Mouse (Mus musculus) left cerebral cortex, postnatal 10 days (tissue): ENCODE data around the gene Mta1. TPM values are rescaled to one million over a fixed set of nuclear protein-coding genes. Genes with fewer than 3 reads are reported as not detected.

Experiments used
- DNase-seq, 2 experiments: peaks; one replicate each; pipeline ENCODE4 v3.0.0; 2021 to 2022; ENCODE audit warnings: low spot score in 2 of 2, mixed read lengths in 1 of 2; ENCODE audit errors: extremely low spot score in 1 of 2
- intact Hi-C: fragments of 180-260 bp; cut with DNase I; formaldehyde crosslinking; loops from one replicate; pipeline ENCODE4 v1.15.1; 2025
- microRNA-seq: library from miRNA; unstranded; fragments of <30 nt; microRNA quantifications from one replicate; pipeline ENCODE4 v1.2.0, GENCODE M21; 2022
- total RNA-seq, 2 experiments: library from RNA; stranded (reverse); gene quantifications; 2 replicates each; pipeline ENCODE4 v1.2.3; 2021

The Mta1 gene
- total RNA-seq, 2 experiments from 2014 or later: 87.1 to 89.1 TPM

DNA sequence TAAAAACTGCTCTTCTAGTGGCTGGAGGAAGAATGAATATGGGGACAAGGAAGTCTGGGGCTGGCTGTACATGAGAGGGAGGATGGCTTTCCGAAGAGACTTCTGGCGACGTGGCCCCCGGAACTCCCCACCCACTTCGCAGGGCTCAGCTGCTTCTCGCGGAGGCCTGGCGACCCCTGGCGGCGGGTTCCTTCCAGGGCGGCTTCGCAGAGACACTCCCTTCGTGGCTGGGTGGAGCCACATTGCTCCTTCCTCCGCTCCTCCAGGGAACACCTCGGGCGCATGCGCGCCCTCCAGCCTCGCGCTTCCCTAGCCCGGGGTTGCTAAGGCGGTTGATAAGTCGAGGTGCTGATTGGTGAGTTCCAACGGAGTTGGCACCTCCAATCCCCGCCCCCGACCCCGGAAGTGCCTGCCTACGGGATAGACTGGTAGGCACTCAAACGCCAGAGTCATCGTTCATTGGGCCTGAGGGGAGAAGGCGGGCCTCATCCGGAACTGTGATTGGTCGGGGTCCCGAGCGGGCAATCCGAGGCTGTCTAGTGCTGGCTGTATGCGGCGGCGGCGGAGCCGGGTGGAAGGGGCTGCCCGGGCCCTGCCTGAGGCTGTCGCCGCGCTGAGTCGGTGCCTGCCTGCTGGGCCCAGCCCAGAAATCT, 57.9 kb downstream of the Mta1 start, which contains the start of gene Tedc1:
TSS of gene Tedc1 (plus strand) at position 535 of the 653 bp plus-strand sequence.
- intact Hi-C loops: no loop called here
- peak; percentile 98 to 99 for DNase-seq

DNA sequence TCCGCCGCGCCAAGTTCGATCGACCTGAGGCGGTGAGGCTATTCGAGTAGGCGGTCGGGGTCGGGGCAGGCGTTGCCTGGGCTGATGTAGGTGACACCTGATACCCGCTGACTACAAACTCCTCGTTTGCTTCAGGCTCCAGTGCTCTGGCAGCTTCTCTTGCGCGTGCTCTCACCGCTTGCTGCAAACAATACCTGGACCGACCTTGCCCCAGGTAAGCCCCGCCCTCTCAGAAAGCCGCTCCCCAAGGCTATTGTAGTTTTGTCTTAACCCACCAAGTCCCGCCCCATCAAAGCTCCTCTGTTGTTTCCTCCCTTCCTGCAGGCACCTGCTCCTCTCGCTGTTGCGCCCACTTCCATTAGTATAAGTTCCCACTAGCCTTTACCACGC, 58.5 kb downstream of the Mta1 start:
- intact Hi-C loops: no loop called here
- DNase-seq: no peak

DNA sequence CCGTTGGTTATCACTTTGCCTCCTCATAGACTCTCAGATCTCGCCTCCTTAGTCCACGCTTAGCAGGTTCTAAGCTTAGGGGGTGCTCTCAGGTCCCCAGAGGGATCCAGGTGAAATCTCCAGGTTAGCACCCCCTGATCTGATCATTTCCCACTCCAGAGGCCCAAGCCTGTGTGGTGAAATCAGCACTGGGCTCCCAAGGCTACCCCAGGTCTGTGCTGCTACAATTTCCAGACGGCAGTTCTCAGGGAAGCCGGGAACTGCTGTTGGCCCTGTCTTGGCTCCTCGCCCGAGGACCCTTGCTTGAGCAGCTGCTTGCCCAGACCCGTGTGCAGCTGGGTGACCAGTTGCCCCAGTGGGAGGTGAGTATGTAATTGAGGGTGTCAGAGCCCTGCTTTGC, 58.9 kb downstream of the Mta1 start:
- intact Hi-C loops: no loop called here
- peak in 1 of 2 experiments; percentile 47 for DNase-seq

DNA sequence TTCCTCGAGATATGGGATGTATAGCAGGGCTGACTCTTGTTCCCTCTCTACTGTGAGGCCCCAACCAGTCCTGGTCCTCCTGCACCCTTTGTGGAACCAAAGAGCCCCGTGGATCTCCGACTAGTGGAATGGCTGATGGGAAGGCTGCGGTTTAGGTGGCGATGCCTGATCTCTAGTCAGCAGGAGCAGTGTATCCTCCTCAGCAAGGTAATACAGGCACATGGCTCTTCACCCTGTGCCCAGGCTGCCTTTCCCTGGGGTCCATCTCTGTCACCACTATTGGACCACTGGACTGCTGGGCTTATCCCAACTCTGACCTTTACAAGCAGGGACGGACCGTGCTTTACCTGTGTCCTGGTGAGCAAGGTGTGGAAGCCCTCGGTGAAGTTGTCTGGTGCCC, 59.4 kb downstream of the Mta1 start:
- no peak for DNase-seq
- intact Hi-C loops: no loop called here

DNA sequence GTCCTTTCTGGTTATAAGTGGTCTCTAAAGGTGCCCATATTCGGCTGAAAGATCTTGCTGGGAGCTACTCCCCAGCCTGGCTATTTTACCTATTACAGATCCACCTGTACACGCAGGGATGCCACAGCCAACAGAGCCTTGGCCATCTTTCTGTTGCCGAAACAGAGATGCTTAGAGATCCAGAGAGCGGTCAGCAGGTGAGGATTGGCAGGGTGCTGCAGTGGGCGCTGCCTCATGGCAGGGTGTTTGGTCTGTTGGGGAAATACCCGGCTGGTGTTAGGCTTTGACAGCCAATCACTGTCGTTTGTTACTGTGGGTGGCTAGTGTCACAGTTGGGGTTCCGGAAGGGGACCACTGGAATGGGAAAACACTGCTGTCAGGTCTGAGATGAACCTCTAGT, 59.9 kb downstream of the Mta1 start:
- intact Hi-C loops: no loop called here
- DNase-seq: no peak

DNA sequence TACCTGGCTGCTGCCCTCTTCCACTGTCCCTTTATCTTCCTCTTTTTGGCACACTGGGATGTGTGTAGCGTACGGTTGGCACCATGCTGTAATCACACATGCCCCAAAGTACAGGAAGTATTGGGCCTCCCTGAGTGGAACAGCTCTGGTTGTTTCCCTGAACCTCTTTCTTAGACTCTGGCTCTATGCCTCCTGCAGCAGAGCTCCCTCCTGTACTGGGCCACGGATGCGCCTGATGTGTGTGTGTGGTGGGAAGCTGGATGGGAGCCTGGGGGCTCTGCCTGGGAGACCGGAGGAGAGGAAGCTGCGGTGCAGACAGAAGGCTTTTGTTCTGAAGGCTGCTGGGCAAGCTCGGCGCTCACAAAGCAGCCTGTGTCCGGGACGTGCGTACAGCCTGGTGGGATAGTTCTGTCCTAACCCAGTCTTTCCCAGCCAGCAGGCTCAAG, 65.5 kb downstream of the Mta1 start:
- peak in 1 of 2 experiments; percentile 67 for DNase-seq
- intact Hi-C loops: no loop called here

DNA sequence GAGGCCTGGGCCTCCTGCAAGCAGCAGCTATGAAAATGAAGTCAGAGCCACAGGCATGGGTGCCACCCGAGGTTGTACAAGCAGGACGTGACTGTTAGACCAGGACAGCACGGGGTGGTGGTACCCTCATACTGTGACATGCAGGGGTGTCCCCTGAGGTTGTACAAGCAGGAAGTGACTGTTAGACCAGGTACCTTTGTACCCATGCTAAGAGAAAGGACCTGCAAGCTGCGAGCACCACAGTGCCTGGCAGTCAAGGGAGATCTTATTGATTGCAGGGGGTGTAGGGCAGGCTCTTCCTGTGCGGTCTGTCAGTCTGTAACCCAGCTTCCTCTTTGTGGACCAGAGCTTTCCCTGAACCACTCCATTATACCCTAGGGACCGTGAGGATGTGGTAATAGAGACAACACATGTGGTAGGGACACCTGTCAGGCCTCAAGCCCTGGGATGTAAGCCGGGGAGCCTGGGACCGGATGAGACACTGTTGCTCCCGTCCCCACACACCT, 70.0 kb downstream of the Mta1 start:
- DNase-seq: no peak
- intact Hi-C loops: no loop called here

DNA sequence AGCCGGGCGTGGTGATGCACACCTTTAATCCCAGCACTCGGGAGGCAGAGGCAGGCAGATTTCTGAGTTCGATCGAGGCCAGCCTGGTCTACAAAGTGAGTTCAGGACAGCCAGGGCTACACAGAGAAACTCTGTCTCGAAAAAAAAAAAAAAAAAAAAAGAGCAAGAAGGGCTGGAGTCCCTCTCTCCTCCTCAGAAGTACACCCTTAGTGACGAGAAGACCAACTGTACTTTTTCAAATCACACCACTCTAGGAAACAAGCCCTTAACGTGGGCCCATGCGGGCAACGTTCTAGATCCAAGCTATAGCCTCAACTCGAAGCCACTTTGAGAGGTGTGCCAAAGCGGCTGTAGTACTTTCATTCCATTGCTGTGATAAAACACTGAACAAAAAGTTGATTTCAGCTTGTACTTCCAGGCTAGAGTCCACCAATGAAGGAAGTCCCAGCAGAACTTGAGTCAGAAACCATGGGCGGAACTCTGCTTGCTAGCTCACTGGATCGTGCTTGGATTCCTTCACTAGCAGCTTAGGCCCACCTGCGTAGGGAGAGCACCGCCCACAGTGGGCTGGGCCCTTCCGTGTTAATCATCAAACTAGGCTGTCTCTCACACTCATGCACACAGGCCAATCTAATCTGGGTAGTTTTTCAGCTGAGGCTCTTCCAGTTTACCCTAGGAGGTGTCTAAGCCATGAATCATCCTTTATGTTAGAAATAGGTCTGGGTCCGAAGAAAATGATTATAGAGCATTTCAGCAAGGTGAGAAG, 79.1 kb downstream of the Mta1 start:
- peak in 1 of 2 experiments; percentile 12 for DNase-seq
- intact Hi-C loops: no loop called here

DNA sequence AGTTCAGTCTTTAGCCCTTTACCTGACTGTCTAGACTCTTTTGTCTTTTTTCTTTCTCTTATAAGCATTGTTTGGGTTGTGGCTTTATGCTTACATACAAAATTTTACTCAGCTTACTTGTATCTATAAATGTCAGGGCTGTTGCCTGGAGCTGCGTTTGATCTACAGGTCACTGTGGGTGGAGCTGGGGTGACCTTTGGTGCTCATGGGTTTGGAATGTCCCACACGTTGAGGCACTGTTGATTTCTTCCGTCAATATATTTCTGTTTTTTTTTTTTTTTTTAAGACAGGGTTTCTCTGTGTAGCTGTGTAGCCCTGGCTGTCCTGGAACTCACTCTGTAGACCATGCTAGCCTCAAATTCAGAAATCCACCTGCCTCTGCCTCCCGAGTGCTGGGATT, 82.9 kb downstream of the Mta1 start:
- intact Hi-C loops: no loop called here
- DNase-seq: no peak

DNA sequence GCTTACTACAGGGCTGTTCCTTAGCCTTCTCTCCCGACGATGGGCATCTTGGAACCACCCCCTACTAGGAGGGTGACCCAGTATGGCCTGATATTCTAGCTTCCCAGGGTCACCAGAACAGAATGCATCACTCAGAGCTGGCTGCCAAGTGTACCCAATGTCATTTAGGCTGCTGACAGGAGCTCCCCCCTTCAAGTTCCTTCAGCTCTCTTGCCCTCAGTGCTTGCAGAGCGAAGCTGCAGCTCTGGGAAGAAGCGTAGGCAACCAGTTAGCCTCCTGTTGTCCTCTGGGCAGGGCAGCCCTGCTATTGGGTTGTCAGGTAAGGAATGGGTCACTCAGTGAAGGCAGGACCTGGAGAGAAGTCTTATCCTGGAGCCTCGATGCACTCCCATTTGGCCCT, 86.9 kb downstream of the Mta1 start:
- intact Hi-C loops: loop anchor here (5.0 kb wide), 1 partner anchor 43 kb away; the partner anchor contains the start of gene Crip2
- no peak for DNase-seq

DNA sequence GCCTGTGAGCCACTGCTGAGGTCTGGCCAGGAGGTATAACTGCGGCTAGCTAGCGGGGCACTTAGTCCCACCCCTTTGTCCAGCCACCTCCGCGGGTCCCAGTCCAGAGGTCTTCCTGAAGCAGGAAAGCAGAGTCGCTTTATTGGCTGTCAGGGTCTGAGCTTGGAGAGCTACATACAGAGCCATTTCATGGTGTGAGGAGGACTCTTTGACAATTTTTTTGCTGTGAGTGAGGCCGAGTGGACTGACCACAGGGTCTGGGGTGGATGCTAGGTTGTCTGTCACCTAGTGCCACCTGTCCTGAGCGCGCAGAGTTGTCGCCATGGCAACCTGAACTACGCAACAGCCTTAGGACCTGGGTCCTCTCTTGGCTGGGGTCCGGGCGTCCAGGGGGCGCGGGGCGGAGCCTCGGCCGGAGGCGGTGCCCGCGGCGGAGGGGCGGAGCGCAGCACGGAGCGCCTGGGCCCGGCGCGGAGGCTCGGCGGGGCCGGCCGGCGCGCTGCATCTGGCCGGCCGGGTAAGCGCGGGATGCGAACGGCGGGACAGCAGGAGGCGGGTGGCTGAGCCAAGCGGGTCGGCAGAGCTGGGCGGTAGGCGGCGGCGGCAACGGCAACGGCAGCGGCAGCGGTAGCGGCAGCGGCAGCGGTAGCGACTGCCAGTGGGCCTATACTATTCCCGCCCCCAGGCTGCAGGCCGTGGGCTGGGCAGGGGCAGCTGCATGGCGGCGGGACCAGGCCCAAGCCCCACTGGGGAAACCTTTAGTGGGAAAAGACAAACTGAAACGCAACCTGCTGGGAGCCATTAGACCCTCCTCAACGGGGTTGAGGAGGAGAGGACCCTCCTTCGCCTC, 87.6 kb downstream of the Mta1 start, which contains the start of gene Tmem121:
TSS of gene Tmem121 (plus strand) at position 489 of the 850 bp plus-strand sequence.
- peak in 1 of 2 experiments; percentile 71 for DNase-seq
- intact Hi-C loops: loop anchor here (5.0 kb wide), 1 partner anchor 43 kb away; the partner anchor contains the start of gene Crip2

DNA sequence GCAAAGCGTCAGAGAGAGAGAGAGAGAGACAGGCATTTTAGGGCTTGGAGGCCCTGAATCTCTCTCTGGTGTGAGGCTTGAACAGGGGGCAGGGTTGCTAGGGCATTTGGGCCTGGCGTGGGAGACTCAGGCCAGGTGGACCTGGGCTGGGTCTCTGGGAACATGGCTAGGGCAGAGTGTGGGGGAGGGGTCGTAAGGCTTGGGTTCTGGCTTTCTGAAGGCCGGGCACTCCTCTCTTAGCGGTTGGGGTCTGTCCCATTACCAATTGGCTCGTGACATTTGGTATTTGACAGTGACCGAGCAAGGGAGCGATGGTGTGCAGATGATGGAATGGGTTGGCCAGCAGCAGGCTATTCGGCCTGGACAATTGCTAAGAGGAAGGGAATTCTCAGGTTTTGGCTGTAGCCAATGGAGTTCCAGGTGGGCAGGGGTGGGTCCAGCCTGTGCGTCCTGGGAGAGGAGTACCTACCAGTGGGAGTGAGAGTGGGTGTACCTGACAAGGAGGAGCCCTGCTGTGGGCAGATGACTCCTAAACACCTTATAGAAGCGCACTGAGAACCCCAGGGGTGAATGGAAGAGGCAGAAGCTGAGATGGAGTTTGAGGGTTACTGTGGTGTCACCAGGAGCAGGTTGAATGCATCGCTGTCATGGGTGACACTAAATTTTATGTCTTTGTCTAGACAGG, 88.4 kb downstream of the Mta1 start:
- intact Hi-C loops: loop anchor here (5.0 kb wide), 1 partner anchor 44 kb away; the partner anchor contains the start of gene Crip2
- DNase-seq: peak in 1 of 2 experiments; percentile 45

Small RNA genes lying within 50 kb of the gene (microRNA-seq; reads per million reads assigned to microRNA genes)
- gene Gm44471: not detected

Other genes with a start within 250 kb of the Mta1 start
- gene Gpr132, start 230.1 kb upstream of the Mta1 start, total RNA-seq: not detected
- gene Jag2, start 168.5 kb upstream of the Mta1 start, total RNA-seq: 10 to 100 TPM; 60.0 to 60.9 TPM
- 10 to 100 TPM; 11.8 to 13.2 TPM for gene Nudt14, start 156.2 kb upstream of the Mta1 start, total RNA-seq
- 10 to 100 TPM; 61.0 to 61.9 TPM for gene Btbd6, start 121.8 kb upstream of the Mta1 start, total RNA-seq
- 10 to 100 TPM; 53.8 to 54.2 TPM for gene Brf1, start 97.6 kb upstream of the Mta1 start, total RNA-seq
- 100 to 1,000 TPM; 126 to 128 TPM for gene Pacs2, start 83.8 kb upstream of the Mta1 start, total RNA-seq
- under 1 TPM; 0.41 to 0.73 TPM for gene Tex22, start 23.8 kb upstream of the Mta1 start, total RNA-seq
- 100 to 1,000 TPM; 220 to 253 TPM for gene Crip2, start 42.0 kb downstream of the Mta1 start, total RNA-seq
- 10 to 100 TPM; 12.4 to 12.6 TPM for gene Crip1, start 48.0 kb downstream of the Mta1 start, total RNA-seq
- gene Tedc1, start 58.1 kb downstream of the Mta1 start, total RNA-seq: 1 to 10 TPM; 3.7 TPM
- 10 to 100 TPM; 35.0 to 39.1 TPM for gene Tmem121, start 87.7 kb downstream of the Mta1 start, total RNA-seq